Mouse (Mus musculus): ENCODE measurements around the gene Metrn.

Gene Metrn

GRCm38 (mm10) chr17:25765886-25766285, 31.1 kb downstream of the Metrn start:
- no peak for DNase-seq

GRCm38 (mm10) chr17:25762591-25762990, 34.3 kb downstream of the Metrn start:
- DNase-seq, result no peak

- DNase-seq, result no peak
Observed at GRCm38 (mm10) chr17:25761561-25761970, 35.4 kb downstream of the Metrn start.

- no peak for DNase-seq
Observed at GRCm38 (mm10) chr17:25760148-25760547, 36.8 kb downstream of the Metrn start.

GRCm38 (mm10) chr17:25757691-25758090, 39.2 kb downstream of the Metrn start:
- DNase-seq, result no peak

GRCm38 (mm10) chr17:25756378-25757242, 40.3 kb downstream of the Metrn start:
- no peak for DNase-seq

- no peak for DNase-seq
Observed at GRCm38 (mm10) chr17:25755627-25756377, 41.1 kb downstream of the Metrn start.

- DNase-seq, result no peak
Observed at GRCm38 (mm10) chr17:25755086-25755485, 41.9 kb downstream of the Metrn start.

- DNase-seq, result no peak
Observed at GRCm38 (mm10) chr17:25754241-25754640, 42.7 kb downstream of the Metrn start, which contains the start of gene Msln. TSS of gene Msln (minus strand) at chr17:25754378.

GRCm38 (mm10) chr17:25751446-25751845, 45.5 kb downstream of the Metrn start:
- no peak for DNase-seq

GRCm38 (mm10) chr17:25749314-25749713, 47.6 kb downstream of the Metrn start:
- no peak for DNase-seq

GRCm38 (mm10) chr17:25748238-25748637, 48.7 kb downstream of the Metrn start:
- no peak for DNase-seq

GRCm38 (mm10) chr17:25744311-25744710, 52.6 kb downstream of the Metrn start:
- DNase-seq, result no peak

- no peak for DNase-seq
Observed at GRCm38 (mm10) chr17:25743831-25744230, 53.1 kb downstream of the Metrn start.
